Mouse (Mus musculus): ENCODE results near the gene Ifitm5. TPM values are rescaled to one million over a fixed set of nuclear protein-coding genes. Genes with fewer than 3 reads are reported as not detected.
A peak's percentile ranks its signal among the peaks of the same experiment; 100 is the strongest.

Gene Ifitm5
- total RNA-seq, 2 experiments from 2014 or later = not detected

DNA sequence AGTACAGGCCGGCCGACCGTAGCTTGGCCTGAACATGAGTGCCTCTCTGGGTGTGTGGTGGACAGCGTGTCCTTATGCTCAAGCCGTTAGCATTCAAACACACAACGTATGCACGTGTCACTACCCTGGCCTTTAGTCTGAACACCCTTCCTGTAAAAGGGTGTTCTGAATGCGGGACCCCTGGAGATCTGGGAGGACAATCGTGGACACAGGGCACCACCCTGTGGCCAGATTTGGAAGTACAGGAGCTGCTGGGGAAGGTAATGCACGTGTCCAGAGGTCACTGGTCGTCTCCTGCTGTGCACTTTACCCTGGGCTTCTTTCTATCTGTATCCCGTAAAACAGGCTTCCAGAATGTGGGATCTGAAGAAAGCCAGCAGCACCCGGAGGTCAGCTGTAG, 46.9 kb downstream of the Ifitm5 start:
- peak; percentile 65 to 78 for DNase-seq (ENCODE audit: low spot score in 2 of 2)

DNA sequence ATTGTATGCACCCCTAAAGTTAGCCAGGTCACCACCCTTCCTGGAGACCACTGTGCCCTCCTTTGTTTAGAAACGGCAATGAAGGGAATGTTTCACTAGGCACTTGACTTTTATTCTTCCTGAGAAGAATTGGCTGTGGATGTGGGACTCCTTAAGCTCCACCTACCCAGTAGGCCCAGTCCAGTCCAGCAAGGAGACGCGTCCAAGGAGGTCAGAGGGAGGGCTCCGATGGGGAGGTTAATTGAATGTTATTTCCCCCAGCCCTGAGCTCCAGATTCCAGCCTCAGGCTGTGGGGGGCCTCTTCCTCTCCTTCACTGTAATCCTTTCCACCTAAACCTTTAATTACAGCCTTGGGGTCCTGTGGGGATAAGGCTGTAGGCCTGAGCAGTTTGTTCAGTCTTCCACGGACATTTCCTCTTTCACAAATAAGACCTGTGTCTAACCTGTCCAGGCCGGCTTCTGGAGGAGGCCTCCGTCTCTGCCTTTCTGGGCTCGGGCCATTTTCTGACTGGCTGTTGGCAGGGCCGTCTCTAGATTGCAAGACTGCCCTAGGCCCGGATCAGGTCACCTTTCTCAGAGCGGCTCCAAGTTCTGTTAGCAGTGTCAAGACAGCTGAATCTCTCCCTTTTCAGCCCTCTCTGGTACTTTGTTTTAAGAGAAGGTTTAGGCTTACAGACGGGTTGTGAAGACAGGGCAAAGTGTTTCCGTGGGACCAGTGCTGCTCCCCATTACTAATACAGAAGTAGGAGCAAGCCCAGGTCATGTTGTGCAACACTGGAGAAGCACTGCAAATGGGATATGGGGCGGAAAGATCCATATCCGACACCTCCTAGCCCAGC, 47.8 kb downstream of the Ifitm5 start:
- no peak for DNase-seq (ENCODE audit: low spot score in 2 of 2)

DNA sequence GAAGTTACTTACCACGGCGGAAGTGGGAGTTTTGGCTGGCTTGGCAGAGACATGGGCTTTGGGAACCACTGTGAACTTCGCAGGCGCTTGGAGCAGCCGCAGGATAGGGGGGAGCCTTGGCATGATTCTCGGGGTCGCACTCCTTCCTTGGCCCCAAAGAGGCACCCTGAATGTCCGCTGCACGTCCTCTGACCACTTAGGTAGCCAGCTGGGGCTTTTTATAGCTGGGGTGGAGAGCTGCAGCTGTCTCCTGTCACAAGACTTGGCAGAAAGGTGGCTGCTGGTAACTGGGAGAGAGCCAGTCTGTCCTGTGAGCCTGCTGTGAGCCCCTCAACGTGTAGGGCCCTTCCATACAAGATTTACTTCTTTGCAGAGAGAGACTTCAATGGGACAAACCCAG, 49.9 kb downstream of the Ifitm5 start, which contains the start of gene Cox8b:
Gene Cox8b (minus strand): TSS at position 227 of the 400 bp plus-strand sequence.
- no peak for DNase-seq (ENCODE audit: low spot score in 2 of 2)

DNA sequence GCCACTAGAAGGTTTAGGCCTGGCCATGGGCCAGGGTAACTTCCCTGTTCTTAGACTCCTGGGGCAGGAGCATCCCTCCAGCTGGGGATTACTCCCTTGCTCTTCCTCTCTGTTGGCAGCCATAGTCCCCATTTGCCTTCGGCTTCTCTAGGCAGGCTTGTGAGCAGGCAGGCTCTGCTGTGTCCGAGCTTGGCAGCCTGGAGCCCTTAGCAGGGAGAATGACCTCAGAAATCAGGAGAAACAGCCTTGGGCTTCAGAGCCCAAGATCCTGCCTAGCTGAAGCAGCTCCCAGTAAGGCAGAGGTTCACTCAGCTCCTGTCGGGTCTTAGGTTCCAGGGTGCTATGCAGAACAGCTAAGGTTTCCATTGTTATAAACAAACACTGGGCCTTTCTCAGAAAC, 51.0 kb downstream of the Ifitm5 start:
- no peak for DNase-seq (ENCODE audit: low spot score in 2 of 2)

Other genes starting within 250 kb of the Ifitm5 start
- under 1 TPM in 1 of 2 experiments, not detected in 1; 0.33 TPM for gene Cyp2e1, start 186.6 kb downstream of the Ifitm5 start, total RNA-seq (2021)
- gene Syce1, start 162.4 kb downstream of the Ifitm5 start, total RNA-seq (2021) = under 1 TPM in 1 of 2 experiments, not detected in 1; 0.77 TPM
- 10 to 100 TPM; 23.3 to 29.6 TPM for gene Zfp941, start 128.1 kb downstream of the Ifitm5 start, total RNA-seq (2021)
- 1 to 10 TPM; 3.3 to 5.0 TPM for gene Urah, start 115.3 kb downstream of the Ifitm5 start, total RNA-seq (2021)
- not detected for gene Scgb1c1, start 104.7 kb downstream of the Ifitm5 start, total RNA-seq (2021)
- gene Odf3, start 102.5 kb downstream of the Ifitm5 start, total RNA-seq (2021) = not detected
- gene Gm45785, start 94.0 kb downstream of the Ifitm5 start, total RNA-seq (2021) = 1 to 10 TPM; 1.2 to 1.7 TPM
- gene Ric8a, start 93.3 kb downstream of the Ifitm5 start, total RNA-seq (2021) = 10 to 100 TPM; 70.2 to 75.0 TPM
- gene Bet1l, start 92.7 kb downstream of the Ifitm5 start, total RNA-seq (2021) = 10 to 100 TPM; 23.1 to 24.5 TPM
- gene Psmd13, start 68.3 kb downstream of the Ifitm5 start, total RNA-seq (2021) = 100 to 1,000 TPM; 110 to 114 TPM
- gene Sirt3, start 68.0 kb downstream of the Ifitm5 start, total RNA-seq (2021) = 10 to 100 TPM; 78.0 to 80.3 TPM
- gene Cox8b, start 49.8 kb downstream of the Ifitm5 start, total RNA-seq (2021) = 1 to 10 TPM; 1.6 to 1.7 TPM
- under 1 TPM; 0.47 to 0.51 TPM for gene Nlrp6, start 29.4 kb downstream of the Ifitm5 start, total RNA-seq (2021)
- 1 to 10 TPM; 4.4 to 6.7 TPM for gene Pgghg, start 8.9 kb downstream of the Ifitm5 start, total RNA-seq (2021)
- gene Gm45717, start 5.6 kb upstream of the Ifitm5 start, total RNA-seq (2021) = not detected
- 10 to 100 TPM; 13.3 to 16.1 TPM for gene Ifitm2, start 5.7 kb upstream of the Ifitm5 start, total RNA-seq (2021)
- gene Ifitm1, start 16.9 kb upstream of the Ifitm5 start, total RNA-seq (2021) = 1 to 10 TPM; 2.0 to 3.4 TPM
- gene Ifitm3, start 60.5 kb upstream of the Ifitm5 start, total RNA-seq (2021) = 10 to 100 TPM; 12.9 to 13.6 TPM
- gene Ifitm6, start 67.6 kb upstream of the Ifitm5 start, total RNA-seq (2021) = under 1 TPM in 1 of 2 experiments, not detected in 1; 0.61 TPM
- gene Gm17387, start 78.8 kb upstream of the Ifitm5 start, total RNA-seq (2021) = not detected
- gene B4galnt4, start 110.8 kb upstream of the Ifitm5 start, total RNA-seq (2021) = 10 to 100 TPM; 85.9 to 86.1 TPM
- under 1 TPM; 0.26 to 0.33 TPM for gene Pkp3, start 127.9 kb upstream of the Ifitm5 start, total RNA-seq (2021)
- gene Sigirr, start 150.3 kb upstream of the Ifitm5 start, total RNA-seq (2021) = 1 to 10 TPM; 2.1 to 2.3 TPM
- gene Ano9, start 167.5 kb upstream of the Ifitm5 start, total RNA-seq (2021) = not detected
- 10 to 100 TPM; 43.9 to 51.1 TPM for gene Ptdss2, start 172.1 kb upstream of the Ifitm5 start, total RNA-seq (2021)
- gene Rnh1, start 222.6 kb upstream of the Ifitm5 start, total RNA-seq (2021) = 10 to 100 TPM; 39.0 to 43.2 TPM
- gene Hras, start 243.7 kb upstream of the Ifitm5 start, total RNA-seq (2021) = 100 to 1,000 TPM; 223 to 237 TPM
- gene Lrrc56, start 243.9 kb upstream of the Ifitm5 start, total RNA-seq (2021) = 1 to 10 TPM; 2.7 to 4.4 TPM